Mouse (Mus musculus): ENCODE data around the gene Proca1. TPM values are rescaled to one million over a fixed set of nuclear protein-coding genes. Genes with fewer than 3 reads are reported as not detected.
"Not testable (repeated sequence)": the region's sequence is repeated elsewhere in the genome, so short reads cannot be mapped to it uniquely, and the experiment has no call there.

Gene Proca1
- polyA plus RNA-seq, 1 experiment = 0.20 TPM

- H3K4me1 ChIP-seq (ENCODE audit: control insufficient read depth, insufficient read depth, insufficient read length) = peaks cover 8% of the 10 kb centered on the region
- WGBS = 85% methylated on average over 6 of the region's 6 CpGs
- DNase-seq (ENCODE audit: low read depth in 1 of 2, low spot score in 2 of 2) = no peak
- H3K36me3 ChIP-seq (ENCODE audit: control insufficient read depth, insufficient read depth, low read length) = peaks cover 18% of the 10 kb centered on the region
- no peak for TF ChIP-seq CTCF (IDR thresholded peaks at IDR 0.05; ENCODE audit: extremely low read depth, insufficient read depth, insufficient read length, insufficient replicate concordance)
- no peak for TF ChIP-seq POLR2A (IDR thresholded peaks at IDR 0.05; ENCODE audit: low read depth, low read length)
- no peak overlapping the region for H3K4me3 ChIP-seq (ENCODE audit: extremely low read depth, insufficient read depth, insufficient read length)
- no peak overlapping the region for H3K27ac ChIP-seq (ENCODE audit: insufficient read depth, low read length)
- no peaks in the 10 kb centered on the region for H3K27me3 ChIP-seq (ENCODE audit: control insufficient read depth, insufficient read depth, low read length)
These were observed 13.0 kb upstream of the Proca1 start for GRCm38 (mm10) chr11:78180081-78180761.

GRCm38 (mm10) chr11:78181830-78182357 is 11.3 kb upstream of the Proca1 start:
- Histone ChIP-seq H3K27ac (ENCODE audit: insufficient read depth, low read length) (no peak overlapping the region), H3K27me3 (ENCODE audit: control insufficient read depth, insufficient read depth, low read length) (no peaks in the 10 kb centered on the region), H3K4me3 (ENCODE audit: extremely low read depth, insufficient read depth, insufficient read length) (no peak overlapping the region), H3K36me3 (ENCODE audit: control insufficient read depth, insufficient read depth, low read length) (peaks cover 18% of the 10 kb centered on the region), H3K4me1 (ENCODE audit: control insufficient read depth, insufficient read depth, insufficient read length) (peaks cover 5% of the 10 kb centered on the region; the same call in 1 of the 2 replicates)
- whole genome bisulfite sequencing = 63% methylated on average over 2 of the region's 2 CpGs
- DNase-seq (ENCODE audit: low read depth in 1 of 2, low spot score in 2 of 2) = no peak
- TF ChIP-seq POLR2A (IDR thresholded peaks at IDR 0.05; ENCODE audit: low read depth, low read length) (no peak), CTCF (IDR thresholded peaks at IDR 0.05; ENCODE audit: extremely low read depth, insufficient read depth, insufficient read length, insufficient replicate concordance) (no peak)

GRCm38 (mm10) chr11:78182450-78182849 is 10.7 kb upstream of the Proca1 start:
- no peak for TF ChIP-seq CTCF (IDR thresholded peaks at IDR 0.05; ENCODE audit: extremely low read depth, insufficient read depth, insufficient read length, insufficient replicate concordance)
- H3K4me1 ChIP-seq (ENCODE audit: control insufficient read depth, insufficient read depth, insufficient read length) = peaks cover 5% of the 10 kb centered on the region; the same call in 1 of the 2 replicates
- no peak overlapping the region for H3K27ac ChIP-seq (ENCODE audit: insufficient read depth, low read length)
- DNase-seq (ENCODE audit: low read depth in 1 of 2, low spot score in 2 of 2) = no peak
- peak overlapping the region; percentile 28; the same call in 1 of the 2 replicates for H3K4me3 ChIP-seq (ENCODE audit: extremely low read depth, insufficient read depth, insufficient read length)
- WGBS = 6% methylated on average over 7 of the region's 7 CpGs
- peaks cover 18% of the 10 kb centered on the region for H3K36me3 ChIP-seq (ENCODE audit: control insufficient read depth, insufficient read depth, low read length)
- H3K27me3 ChIP-seq (ENCODE audit: control insufficient read depth, insufficient read depth, low read length) = peaks cover 1% of the 10 kb centered on the region; the same call in 1 of the 2 replicates

GRCm38 (mm10) chr11:78182961-78183844 is 10.0 kb upstream of the Proca1 start, which contains the start of gene Rpl23a:
Gene Rpl23a, minus strand, starts transcription at chr11:78183584.
- DNase-seq (ENCODE audit: low read depth in 1 of 2, low spot score in 2 of 2) = peak; percentile 63 to 85
- peak within 1 kb of the TSS; percentile 74 for H3K27ac ChIP-seq (ENCODE audit: insufficient read depth, low read length)
- TF ChIP-seq CTCF (IDR thresholded peaks at IDR 0.05; ENCODE audit: extremely low read depth, insufficient read depth, insufficient read length, insufficient replicate concordance) (no peak), POLR2A (IDR thresholded peaks at IDR 0.05; ENCODE audit: low read depth, low read length) (peak; percentile 93)

GRCm38 (mm10) chr11:78183884-78184514 is 9.2 kb upstream of the Proca1 start:
- no peak overlapping the region for H3K4me3 ChIP-seq (ENCODE audit: extremely low read depth, insufficient read depth, insufficient read length)
- H3K4me1 ChIP-seq (ENCODE audit: control insufficient read depth, insufficient read depth, insufficient read length) = peaks cover 9% of the 10 kb centered on the region
- peaks cover 12% of the 10 kb centered on the region for H3K27me3 ChIP-seq (ENCODE audit: control insufficient read depth, insufficient read depth, low read length)
- no peak overlapping the region for H3K27ac ChIP-seq (ENCODE audit: insufficient read depth, low read length)
- TF ChIP-seq CTCF (IDR thresholded peaks at IDR 0.05; ENCODE audit: extremely low read depth, insufficient read depth, insufficient read length, insufficient replicate concordance) (no peak), POLR2A (IDR thresholded peaks at IDR 0.05; ENCODE audit: low read depth, low read length) (no peak)
- H3K36me3 ChIP-seq (ENCODE audit: control insufficient read depth, insufficient read depth, low read length) = peaks cover 18% of the 10 kb centered on the region
- DNase-seq (ENCODE audit: low read depth in 1 of 2, low spot score in 2 of 2) = no peak
- 58% methylated on average over 10 of the region's 10 CpGs for WGBS

More at GRCm38 (mm10) chr11:78182961-78183844, 10.0 kb upstream of the Proca1 start, which contains the start of gene Rpl23a:
- Histone ChIP-seq H3K4me3 (ENCODE audit: extremely low read depth, insufficient read depth, insufficient read length) (peak within 1 kb of the TSS; percentile 98), H3K4me1 (ENCODE audit: control insufficient read depth, insufficient read depth, insufficient read length) (peaks cover 7% of the 10 kb centered on the region), H3K36me3 (ENCODE audit: control insufficient read depth, insufficient read depth, low read length) (peaks cover 18% of the 10 kb centered on the region), H3K27me3 (ENCODE audit: control insufficient read depth, insufficient read depth, low read length) (peaks cover 4% of the 10 kb centered on the region)
- WGBS = under 1% methylated on average over 38 of the region's 38 CpGs

- H3K27ac ChIP-seq (ENCODE audit: insufficient read depth, low read length); H3K4me3 ChIP-seq (ENCODE audit: extremely low read depth, insufficient read depth, insufficient read length); DNase-seq (ENCODE audit: low read depth in 1 of 2, low spot score in 2 of 2); H3K4me1 ChIP-seq (ENCODE audit: control insufficient read depth, insufficient read depth, insufficient read length): not testable (repeated sequence)
- 90% methylated on average over 6 of the region's 6 CpGs for WGBS
- Histone ChIP-seq H3K27me3 (ENCODE audit: control insufficient read depth, insufficient read depth, low read length) (peaks cover 18% of the 10 kb centered on the region), H3K36me3 (ENCODE audit: control insufficient read depth, insufficient read depth, low read length) (peaks cover 16% of the 10 kb centered on the region)
These were observed 8.5 kb upstream of the Proca1 start for GRCm38 (mm10) chr11:78184702-78185101.
